Mouse (Mus musculus): Measurements from ENCODE around the gene Lrrfip2.
A peak's percentile ranks its signal among the peaks of the same experiment; 100 is the strongest.

The Lrrfip2 gene

DNA sequence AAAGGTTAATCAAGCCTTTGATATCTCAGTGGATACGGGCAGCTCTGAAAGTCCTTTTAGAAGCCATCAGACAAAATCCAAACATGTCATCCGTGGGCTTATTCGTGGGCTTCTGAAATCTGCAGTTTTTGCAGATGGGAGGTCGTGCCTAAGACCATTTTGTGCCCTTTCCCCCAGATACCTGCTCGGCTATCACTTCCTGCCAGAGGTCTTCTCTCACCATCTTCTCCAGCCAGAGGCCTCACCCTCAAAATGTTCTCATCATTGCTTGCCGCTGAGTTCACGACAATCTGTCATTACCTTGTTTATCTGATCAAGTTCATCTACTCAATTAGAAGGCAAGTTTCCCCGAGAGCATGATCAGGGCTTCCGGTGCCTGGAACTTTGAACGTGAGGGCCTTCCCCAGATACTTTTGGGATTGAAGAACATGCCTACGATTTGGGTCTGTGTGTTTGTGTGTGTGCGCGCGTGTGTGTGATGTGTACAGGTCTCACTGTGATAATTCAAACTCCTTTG is at the start of gene Lrrfip2:
Gene Lrrfip2 (plus strand): TSS at position 467 of the 517 bp plus-strand sequence.
- DNase-seq = no peak

- DNase-seq = no peak
Observed at GRCm38 (mm10) chr9:111070546-111070961, 46.8 kb upstream of the Lrrfip2 start.

DNA sequence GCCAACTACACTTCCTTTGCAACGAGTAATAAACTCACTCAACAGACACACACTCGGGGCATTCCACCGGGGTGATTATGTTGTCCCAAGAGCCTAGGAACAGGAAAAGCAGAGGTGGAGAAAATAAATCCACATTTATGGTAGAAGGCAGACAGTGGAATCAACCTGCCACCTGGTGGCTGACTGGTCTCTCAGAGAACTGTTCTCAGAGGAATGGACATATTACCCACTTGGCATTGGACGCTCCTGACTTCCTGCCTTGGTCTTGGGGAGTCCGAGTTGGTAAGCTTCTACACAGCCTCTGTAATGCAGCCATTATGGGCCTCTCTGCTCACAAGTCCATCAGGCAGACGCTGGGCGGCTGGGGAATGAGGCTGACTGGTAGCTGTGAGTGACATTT is 45.2 kb upstream of the Lrrfip2 start:
- DNase-seq = peak in 1 of 2 experiments; percentile 15

GRCm38 (mm10) chr9:111072971-111073370 is 44.4 kb upstream of the Lrrfip2 start:
- no peak for DNase-seq

GRCm38 (mm10) chr9:111077745-111078144 is 39.6 kb upstream of the Lrrfip2 start:
- DNase-seq = peak; percentile 16 to 36

- DNase-seq = no peak
Observed at GRCm38 (mm10) chr9:111080801-111081200, 36.6 kb upstream of the Lrrfip2 start.

GRCm38 (mm10) chr9:111081765-111082164 is 35.6 kb upstream of the Lrrfip2 start:
- DNase-seq = no peak

- no peak for DNase-seq
Observed at GRCm38 (mm10) chr9:111085329-111085728, 32.1 kb upstream of the Lrrfip2 start.

GRCm38 (mm10) chr9:111086137-111086536 is 31.3 kb upstream of the Lrrfip2 start:
- no peak for DNase-seq

DNA sequence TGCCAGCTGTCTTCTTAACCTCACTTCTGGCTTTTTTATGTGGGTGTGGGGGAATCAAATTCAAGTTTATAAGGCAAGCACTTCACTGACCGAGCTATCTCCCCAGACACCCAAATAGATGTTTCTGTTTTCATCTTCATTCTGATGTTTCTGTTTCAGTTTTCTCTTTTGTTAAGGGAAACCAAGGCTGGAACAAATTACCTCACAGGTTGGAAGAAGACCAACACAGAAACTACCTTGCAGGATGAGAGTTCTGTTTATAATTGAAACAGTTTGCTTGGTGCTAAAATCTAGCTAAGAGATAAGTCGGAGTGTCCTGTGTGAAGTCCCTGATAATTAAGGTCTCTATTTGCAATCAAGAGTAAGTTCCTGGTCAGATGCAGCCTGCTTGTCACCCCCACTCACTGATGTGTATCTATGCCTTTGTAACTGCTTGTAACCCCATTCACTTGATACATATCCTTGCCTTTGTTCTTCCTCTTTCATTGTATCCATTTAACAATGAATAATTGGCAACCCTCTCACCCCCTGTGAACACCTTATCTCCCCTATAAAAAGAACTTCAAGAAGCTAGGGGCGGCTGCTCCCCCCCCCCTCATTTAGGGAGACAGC is 30.3 kb upstream of the Lrrfip2 start:
- no peak for DNase-seq

GRCm38 (mm10) chr9:111087960-111088359 is 29.4 kb upstream of the Lrrfip2 start:
- DNase-seq = no peak

GRCm38 (mm10) chr9:111088886-111089285 is 28.5 kb upstream of the Lrrfip2 start:
- no peak for DNase-seq

DNA sequence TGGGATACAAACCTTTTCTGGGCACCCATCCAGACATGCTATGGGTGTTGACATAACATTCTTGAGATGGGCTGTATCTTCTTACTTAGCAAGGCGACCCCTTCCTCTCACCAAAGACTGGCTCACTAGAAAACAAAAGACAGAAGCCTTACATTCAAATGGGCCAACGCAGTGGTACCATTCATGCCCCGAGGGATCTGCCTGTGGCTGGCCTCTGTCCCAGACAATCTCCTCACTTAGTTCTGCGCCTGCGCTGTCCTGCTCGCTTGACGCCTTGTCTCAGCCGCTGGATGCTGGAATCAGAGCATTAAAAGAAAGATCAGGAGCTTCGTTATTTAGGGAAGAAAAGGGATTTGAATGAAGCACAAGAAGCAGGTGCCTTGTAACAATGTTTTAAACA is 24.7 kb upstream of the Lrrfip2 start:
- peak; percentile 8 to 26 for DNase-seq

- DNase-seq = peak; percentile 68 to 77
Observed at GRCm38 (mm10) chr9:111093094-111093493, 24.3 kb upstream of the Lrrfip2 start.

DNA sequence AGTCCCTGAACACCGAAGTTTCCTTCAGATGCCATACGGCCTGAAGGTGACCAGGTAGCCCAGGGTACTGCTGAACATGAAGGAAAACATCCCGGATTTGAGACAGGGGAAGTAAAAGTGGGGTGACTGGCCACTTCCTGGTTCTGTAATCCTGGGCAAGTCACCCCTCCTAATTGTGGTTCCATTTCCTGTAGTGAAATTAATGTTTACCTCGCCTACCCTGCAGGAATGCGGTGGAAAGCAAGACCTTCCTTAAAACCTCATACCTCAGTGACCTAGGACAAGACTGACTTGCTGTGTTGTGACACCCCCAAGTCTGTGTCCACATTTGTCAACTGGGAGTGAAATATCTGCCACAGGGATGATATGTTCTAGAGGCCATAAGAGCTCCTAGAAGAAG is 22.8 kb upstream of the Lrrfip2 start:
- DNase-seq = no peak

- DNase-seq = no peak
Observed at GRCm38 (mm10) chr9:111095710-111096109, 21.7 kb upstream of the Lrrfip2 start.

DNA sequence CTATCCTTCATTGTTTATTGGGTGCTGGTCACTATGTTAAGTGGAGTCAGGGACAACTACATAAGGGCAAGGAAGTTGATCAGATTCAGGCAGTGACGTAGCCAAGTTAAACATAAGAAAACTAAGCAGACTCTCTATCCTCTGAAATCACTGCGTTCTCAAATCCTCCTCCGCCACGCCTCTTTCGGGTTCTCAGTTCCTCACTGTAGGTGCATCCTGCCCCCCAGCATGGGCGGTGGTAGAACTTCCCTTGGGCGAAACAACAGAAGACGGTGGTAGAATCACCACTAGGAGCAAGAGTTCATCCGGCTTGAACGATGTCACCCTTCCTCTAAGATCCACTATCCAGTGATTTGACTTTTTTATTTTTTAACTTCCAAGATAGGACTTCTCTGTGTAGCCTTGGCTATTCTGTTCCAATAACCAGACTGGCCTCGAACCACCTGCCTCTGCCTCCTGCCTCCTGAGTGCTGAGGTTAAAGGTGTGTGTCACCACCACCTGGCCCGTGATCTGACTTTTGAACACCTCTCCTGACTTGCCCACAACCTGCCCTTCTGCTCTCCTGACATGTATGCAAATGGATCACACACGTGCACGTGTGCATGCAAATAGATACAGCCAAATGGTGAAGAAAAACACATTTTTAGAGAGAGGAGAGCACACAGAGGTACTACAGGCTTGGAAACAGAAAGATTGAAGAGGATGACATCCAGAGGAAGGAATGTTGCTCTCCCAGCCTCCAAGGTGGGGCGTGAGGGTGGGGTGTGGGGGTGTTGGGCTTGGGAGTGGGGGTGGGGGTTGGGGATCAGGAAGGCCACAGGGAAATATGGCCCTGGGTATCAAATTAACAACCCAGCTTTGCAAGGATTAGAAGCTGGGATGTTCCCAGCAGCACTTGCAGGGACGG is 20.7 kb upstream of the Lrrfip2 start:
- no peak for DNase-seq

DNA sequence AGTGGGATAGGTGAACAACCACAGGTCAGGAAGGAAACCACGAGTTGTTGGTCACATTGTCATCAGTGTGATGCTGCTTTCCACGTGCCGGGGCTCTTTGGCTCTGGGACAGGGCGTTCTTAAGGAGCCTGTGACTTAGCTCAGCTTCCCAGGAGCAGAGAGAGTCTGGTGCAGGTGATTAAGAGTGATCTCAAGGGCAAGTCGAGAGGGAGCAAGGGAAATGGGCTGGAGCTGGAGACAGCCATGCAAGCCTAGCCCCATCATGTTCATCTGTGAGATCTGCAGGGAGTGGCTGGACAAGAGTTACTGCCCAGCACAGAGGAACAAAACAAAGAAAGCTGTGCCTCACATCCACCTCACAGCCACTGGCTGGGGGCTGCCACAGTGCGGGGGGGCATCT is 19.8 kb upstream of the Lrrfip2 start:
- DNase-seq = no peak

- DNase-seq = no peak
Observed at GRCm38 (mm10) chr9:111100406-111100805, 17.0 kb upstream of the Lrrfip2 start.

DNA sequence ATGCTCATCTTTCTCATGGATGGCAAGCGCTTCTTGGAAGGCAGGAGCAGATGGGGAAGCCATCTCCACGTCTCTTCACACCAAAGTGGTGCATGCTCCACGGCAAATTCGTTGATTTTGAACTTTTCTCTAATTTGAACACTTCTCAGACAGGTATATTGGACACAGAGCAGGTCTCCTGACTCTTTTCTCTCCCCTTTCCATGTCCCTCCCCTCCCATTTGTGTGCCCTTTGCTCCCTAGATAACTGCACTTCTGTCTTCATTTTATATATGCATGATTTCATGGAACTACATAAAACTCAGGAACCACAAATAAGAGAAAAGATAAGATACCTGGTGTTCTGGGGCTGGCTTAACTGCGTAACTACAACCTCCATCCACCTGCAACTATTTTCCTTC is 14.1 kb upstream of the Lrrfip2 start:
- no peak for DNase-seq

DNA sequence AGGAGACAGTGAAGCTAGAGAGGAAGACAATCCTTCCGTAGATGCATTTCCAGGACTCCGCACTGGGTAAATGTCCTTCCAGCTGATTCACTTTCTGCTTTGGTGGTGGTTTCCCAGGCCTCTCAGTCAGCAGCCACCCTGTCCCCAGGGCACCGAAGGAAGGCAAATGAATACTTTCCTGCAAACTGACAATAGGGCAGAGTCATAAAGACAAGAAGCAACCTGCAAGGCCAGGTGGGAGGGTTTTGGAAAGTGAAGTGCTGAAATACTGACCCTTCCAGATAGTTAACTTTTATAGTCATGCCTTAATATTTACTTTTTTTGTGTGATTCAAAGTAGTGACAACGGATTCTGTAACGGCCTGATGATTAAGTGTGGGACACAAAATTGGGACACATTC is 13.5 kb upstream of the Lrrfip2 start:
- DNase-seq = no peak

- DNase-seq = no peak
Observed at GRCm38 (mm10) chr9:111107863-111108262, 9.5 kb upstream of the Lrrfip2 start.

DNA sequence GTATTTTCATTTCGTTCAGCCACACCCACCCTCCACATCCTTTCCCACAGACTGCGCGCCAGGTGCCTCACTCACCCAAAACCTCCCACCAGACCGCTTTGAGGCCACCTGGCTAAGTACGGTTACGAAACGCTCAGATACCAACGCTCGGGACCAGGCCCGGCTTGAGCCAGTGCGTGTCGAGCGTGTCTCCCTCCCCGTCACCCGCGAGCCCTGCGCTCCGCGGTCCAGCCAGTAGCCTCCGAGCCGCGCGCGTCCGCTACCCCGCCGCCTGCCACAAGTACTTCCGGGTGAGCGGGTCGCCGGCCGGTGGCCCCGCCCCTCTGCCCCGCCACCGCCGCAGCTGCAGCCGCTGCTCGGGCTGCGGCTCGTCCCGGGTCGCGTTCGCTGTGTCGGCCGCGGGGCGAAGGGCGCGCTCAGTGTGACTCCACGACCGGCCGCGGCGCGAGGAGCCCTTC is 431 bp downstream of the Lrrfip2 start:
- DNase-seq = peak; percentile 89 to 94
